Mouse (Mus musculus) skeletal muscle tissue, adult 2 months (tissue): ENCODE measurements around the gene Mtfr1l.
"Not testable (repeated sequence)": the region's sequence is repeated elsewhere in the genome, so short reads cannot be mapped to it uniquely, and the experiment has no call there.

Source experiments
- DNase-seq: peaks from one replicate; pipeline ENCODE4 v3.0.0-alpha.2; 2012; ENCODE audit warnings: low read depth, low spot score

The Mtfr1l gene

DNA sequence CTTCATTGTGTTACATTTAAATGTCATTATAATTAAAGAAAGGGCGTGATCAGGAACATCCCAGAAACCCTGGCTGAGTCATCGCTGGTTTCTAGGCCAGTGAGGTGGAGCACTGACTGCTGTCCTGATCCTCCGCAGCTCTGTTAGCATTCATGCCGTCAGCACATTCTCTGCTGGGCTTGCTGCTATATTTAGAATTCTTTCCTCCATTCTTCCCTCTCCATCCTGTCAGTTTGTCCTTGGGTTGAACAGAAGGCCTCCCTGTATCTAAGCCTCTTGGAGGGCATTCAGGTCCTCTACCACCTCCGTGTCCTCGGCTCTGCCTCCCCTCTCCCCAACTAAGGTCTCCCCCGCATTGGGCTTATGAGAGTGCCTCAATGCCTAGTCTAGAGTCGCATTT is 18.2 kb downstream of the Mtfr1l start:
- DNase-seq: peak; percentile 64

DNA sequence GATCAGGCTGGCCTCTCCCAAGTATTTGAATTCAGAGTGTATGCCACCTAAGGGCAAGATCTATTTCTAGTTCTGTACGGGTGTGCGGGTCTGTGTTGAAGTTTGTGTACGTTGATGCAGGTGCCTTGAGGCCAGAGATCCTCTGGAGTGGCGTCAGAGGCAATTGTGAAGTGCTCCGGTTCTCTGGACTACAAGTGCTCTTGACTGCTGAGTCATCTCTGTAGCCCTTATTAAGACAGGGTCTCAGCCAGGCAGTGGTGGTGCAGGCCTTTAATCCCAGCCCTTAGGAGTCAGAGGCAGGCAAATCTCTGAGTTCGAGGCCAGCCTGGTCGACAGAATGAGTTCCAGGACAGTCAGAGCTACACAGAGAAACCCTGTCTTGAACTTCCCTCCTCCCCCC is 19.6 kb downstream of the Mtfr1l start:
- no peak for DNase-seq

DNA sequence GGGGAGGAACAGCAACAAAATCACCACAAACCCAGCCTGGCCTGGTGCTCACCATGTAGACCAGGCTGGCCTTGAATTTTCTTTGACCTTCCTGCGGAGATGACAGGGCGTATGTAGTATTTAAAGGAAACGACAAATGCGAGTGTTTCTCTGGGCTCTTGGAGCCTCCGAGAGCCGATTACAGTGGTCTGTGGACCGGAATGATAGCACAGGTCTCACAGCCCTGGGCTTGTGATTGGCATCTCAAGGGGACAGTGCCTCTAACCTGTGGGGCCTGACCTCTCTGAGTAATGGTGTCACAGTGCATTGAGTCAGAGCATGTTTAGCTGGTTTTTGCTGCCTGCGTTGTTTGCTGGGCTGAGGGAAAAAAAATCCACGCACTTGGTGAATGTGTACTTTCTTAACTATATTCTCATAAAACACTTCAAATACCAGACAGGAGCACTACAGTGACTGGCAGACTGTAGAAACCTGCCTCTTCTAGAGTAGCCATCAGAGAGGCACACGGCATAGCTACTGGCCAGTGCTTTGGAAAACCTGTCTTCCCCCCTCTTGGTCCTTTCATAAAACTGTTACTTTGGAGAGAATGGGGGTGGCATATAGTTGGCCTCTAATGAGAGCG is 20.8 kb downstream of the Mtfr1l start:
- DNase-seq: no peak

DNA sequence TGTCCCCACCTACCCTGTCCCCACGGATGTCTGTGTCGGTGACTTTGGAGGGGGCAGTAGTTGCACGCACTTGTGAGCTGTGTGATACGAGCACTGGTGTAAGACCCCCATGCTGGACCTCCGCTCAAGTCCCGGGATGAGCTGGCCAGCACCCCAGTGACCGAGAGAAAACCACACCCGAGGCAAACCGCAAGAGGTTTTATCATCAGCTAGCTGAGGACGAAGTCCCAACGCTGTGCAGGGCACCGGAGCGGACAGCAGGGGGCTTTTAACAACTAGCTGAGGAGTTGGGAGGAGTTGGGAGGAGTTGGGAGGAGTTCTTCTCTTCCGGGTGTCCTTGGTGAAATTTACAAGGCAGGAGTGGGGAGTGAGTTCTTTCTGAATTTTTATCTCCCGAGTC is 22.4 kb downstream of the Mtfr1l start:
- DNase-seq: peak; percentile 42

- no peak for DNase-seq
Measured at GRCm38 (mm10) chr4:134511730-134512129, 23.5 kb downstream of the Mtfr1l start.

GRCm38 (mm10) chr4:134510845-134511411 is 24.3 kb downstream of the Mtfr1l start, which contains the start of gene Aunip:
Aunip (plus strand) TSS chr4:134510999.
- DNase-seq: peak; percentile 91

DNA sequence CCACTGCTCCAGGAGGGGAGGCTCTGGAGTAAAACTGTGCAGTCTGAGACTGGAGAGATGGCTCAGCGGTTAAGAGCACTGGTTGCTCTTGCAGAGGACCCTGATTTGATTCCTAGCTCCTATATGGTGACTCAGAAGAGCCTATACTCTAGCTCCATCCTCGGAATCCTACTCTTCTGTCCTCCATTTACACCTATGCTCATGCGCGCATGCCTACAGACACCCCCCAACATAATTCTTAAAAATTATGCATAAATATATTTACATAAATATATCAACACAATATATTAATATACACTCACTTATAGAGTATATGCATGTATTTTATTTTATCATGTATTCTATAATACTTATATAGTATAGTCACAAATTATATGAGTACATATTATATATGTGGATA is 24.8 kb downstream of the Mtfr1l start:
- no peak for DNase-seq

DNA sequence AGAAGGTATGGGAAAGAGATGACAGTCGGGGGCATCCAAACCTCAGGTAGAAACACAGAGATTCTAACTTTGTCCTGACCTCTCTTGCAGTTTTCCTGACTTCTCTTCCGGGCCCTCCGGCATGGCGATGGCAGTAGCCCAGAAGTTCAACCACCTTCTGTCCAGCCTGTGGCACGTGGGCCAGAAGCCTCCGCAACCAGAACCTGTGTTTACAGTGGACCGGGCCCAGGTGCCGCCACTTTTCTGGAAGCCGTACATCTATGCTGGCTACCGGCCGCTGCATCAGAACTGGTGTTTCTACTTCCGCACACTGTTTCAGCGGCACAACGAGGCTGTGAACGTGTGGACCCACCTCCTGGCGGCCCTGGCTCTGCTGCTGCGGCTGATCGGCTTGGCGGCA is 28.5 kb downstream of the Mtfr1l start:
- DNase-seq: no peak

DNA sequence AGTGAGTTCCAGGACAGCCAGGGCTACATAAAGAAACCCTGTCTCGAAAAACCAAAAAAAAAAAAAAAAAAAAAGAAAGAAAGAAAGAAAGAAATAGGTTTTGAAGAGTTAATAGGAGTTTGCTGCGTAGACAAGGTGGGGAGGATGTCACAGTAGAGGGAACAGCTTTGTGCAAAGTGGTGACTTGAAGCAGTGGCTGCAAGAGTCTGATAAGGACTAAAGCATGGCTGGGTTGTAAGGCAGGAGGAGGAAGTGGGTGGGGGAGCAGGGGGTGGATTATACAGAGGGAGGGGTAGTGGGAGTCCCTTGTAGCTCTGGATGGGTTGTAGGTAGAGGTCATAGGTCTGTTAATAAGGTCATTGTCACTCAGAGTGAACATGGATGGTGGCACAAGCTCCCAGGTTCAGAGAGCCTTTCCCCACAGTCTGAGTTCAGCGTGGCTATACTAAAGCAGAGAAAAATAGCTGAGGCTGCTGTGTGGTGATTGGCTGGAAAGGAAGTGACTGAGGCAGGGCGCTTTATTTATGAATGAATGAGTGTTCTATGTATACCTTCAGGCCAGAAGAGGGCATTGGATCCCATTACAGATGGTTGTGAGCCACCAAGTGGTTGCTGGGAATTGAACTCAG is 29.1 kb downstream of the Mtfr1l start:
- DNase-seq: no peak

DNA sequence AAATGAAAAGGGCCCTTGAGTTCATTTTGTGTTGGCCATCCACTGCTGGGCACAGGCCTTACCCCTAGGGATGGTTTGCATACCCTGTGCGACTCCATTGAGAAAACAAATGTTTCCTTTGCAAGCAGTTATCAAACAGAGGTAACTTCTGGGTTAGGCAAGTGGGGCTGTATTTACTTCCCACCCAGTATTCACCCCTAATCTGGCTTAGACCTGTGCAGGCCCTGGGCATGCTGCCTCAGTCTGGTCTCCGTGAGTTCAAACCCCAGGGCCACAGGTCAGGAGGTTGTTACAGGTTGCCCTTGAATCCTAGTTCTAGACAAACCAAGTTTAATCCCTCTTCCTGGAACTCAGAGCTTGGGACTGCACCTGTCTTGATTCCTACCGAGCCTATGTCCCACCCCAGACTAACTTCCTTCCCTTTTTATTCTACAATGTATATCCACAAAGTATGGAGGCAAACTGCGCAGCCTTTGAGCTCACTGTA is 29.8 kb downstream of the Mtfr1l start:
- no peak for DNase-seq

GRCm38 (mm10) chr4:134503686-134504357 is 31.4 kb downstream of the Mtfr1l start:
- DNase-seq: no peak

- no peak for DNase-seq
Measured at GRCm38 (mm10) chr4:134501095-134501494, 34.1 kb downstream of the Mtfr1l start.

GRCm38 (mm10) chr4:134498983-134499382 is 36.2 kb downstream of the Mtfr1l start:
- DNase-seq: not testable (repeated sequence)

GRCm38 (mm10) chr4:134497986-134498731 is 37.0 kb downstream of the Mtfr1l start:
- no peak for DNase-seq

DNA sequence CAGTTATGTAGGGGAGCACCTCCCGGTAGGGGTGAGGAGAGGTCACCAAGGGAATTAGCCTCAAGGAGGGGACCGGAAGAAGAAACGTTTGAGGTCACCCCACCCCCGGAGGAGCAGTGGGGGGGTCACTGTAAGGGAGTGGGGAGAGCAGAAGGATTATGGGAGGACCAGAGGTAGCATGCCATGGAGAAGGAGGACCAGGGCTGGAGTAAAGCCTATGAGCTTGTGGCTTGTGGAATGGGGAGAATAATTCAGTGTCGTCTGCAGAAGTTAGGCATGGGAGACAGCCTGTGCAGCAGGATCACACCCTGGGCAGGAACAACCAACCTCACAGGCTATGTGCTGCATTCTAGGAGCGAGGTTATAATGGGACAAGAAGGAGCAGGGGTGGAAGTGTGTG is 38.0 kb downstream of the Mtfr1l start:
- DNase-seq: peak; percentile 38

GRCm38 (mm10) chr4:134496595-134497210 is 38.5 kb downstream of the Mtfr1l start, which contains the start of gene Paqr7:
Paqr7 (plus strand) TSS chr4:134496697.
- DNase-seq: peak; percentile 78

DNA sequence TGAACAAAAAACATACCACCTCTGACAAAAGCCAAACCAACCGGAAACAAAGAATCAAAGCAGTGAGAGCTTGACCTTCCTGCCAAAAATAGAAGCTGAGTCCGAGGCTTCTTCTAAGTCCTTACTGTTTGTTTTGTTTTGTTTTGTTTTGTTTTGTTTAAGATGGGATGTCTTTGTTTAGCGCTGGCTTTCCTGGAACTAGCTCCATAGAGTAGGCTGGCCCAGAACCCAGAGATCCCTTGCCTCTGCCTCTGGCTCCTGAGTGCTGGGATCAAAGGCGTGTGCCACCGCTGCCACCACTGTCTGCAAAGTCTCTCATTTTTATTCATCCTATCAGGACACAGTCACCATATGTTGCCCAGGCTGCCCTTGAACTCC is 39.7 kb downstream of the Mtfr1l start:
- no peak for DNase-seq

GRCm38 (mm10) chr4:134494780-134495545 is 40.2 kb downstream of the Mtfr1l start:
- DNase-seq: no peak

DNA sequence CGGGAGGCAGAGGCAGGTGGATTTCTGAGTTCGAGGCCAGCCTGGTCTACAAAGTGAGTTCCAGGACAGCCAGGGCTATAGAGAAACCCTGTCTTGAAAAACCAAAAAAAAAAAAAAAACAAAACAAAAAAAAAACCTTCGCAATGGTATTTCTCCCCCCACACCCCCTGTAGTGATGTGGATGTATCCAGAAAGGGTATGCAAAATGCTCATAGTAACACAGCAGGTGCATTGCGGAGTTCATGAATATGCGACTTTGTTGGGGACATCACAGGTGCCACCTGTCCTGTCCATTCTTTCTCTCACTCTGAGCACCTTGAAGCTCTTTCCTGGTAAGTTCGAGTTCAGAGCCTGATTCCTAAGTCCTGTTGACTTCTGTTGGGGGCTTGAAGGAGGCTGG is 41.0 kb downstream of the Mtfr1l start:
- not testable (repeated sequence) for DNase-seq

DNA sequence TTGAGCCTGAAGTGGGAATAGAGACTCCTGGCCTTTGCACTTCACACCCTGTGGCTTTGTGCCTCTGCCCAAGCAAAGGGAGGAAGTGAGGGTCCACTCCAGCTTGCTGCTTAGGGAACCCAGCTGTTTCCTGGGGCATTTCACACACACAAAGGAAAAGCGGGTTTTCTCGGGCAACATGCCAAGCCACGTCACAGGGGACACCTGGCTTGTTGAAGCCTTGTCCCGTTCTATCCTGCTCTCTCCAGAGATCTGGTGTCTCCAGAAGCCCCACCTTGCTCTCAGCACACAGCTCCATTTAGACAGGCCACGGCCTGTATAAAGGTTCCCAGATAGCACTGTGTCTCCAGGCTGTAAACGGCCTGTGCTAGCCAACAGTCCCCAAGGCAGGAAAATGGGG is 43.5 kb downstream of the Mtfr1l start:
- DNase-seq: no peak
